Mouse (Mus musculus): ENCODE measurements around the gene Lmod2. TPM values are rescaled to one million over a fixed set of nuclear protein-coding genes. Genes with fewer than 3 reads are reported as not detected.

Gene Lmod2
- total and polyA plus RNA-seq, 2 experiments = 0.37 TPM; not detected in 1

GRCm38 (mm10) chr6:24591525-24592218 is 5.9 kb upstream of the Lmod2 start:
- Histone ChIP-seq H3K36me3 (ENCODE audit: control insufficient read depth, insufficient read depth, low read length) (no peaks in the 10 kb centered on the region), H3K27me3 (ENCODE audit: control insufficient read depth, insufficient read depth, low read length) (no peaks in the 10 kb centered on the region), H3K4me3 (ENCODE audit: insufficient read depth, low read depth, low read length) (no peak overlapping the region), H3K79me2 (ENCODE audit: control insufficient read depth, insufficient read depth, low read length) (no peaks in the 10 kb centered on the region), H3K9ac (ENCODE audit: low read depth, low read length) (no peak overlapping the region), H3K27ac (replicated peaks; ENCODE audit: insufficient read depth, low read depth, low read length) (no peak overlapping the region), H3K4me1 (ENCODE audit: control insufficient read depth, insufficient read depth, low read length) (no peaks in the 10 kb centered on the region; the same call in 1 of the 2 replicates)
- no peak for TF ChIP-seq CTCF (IDR thresholded peaks at IDR 0.05; ENCODE audit: low read depth, low read length)
- no peak for TF ChIP-seq POLR2A (IDR thresholded peaks at IDR 0.05; ENCODE audit: extremely low read depth, insufficient read depth, low read length)
- no peak for DNase-seq (ENCODE audit: extremely low read depth, low read depth, low spot score)
- 59% methylated on average over 10 of the region's 10 CpGs for WGBS

DNA sequence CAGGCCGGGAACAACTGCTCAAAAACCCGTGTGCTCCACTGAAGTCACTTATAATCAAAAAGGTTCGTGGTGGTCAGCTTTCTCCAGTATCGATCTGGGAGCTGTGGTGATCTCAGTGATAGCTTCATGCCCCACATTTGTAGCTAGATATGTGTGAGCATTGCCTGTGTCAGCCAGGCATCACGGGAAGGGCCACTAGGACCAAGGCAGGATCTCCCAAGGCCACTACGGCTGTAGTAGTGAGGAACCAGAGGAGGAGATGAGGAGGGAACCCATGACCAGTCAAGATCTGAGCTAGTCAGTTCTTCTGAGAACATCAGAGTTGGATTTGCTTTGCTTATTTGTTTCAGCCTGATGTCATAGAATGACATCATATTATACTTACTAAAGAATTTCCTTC is 1.6 kb downstream of the Lmod2 start:
- Histone ChIP-seq H3K79me2 (ENCODE audit: control insufficient read depth, insufficient read depth, low read length) (no peaks in the 10 kb centered on the region), H3K27me3 (ENCODE audit: control insufficient read depth, insufficient read depth, low read length) (no peaks in the 10 kb centered on the region), H3K9ac (ENCODE audit: low read depth, low read length) (no peak overlapping the region), H3K4me3 (ENCODE audit: insufficient read depth, low read depth, low read length) (no peak overlapping the region), H3K4me1 (ENCODE audit: control insufficient read depth, insufficient read depth, low read length) (peaks cover 15% of the 10 kb centered on the region; the same call in 1 of the 2 replicates), H3K27ac (replicated peaks; ENCODE audit: insufficient read depth, low read depth, low read length) (no peak overlapping the region), H3K36me3 (ENCODE audit: control insufficient read depth, insufficient read depth, low read length) (no peaks in the 10 kb centered on the region)
- WGBS = 84% methylated on average over 6 of the region's 6 CpGs
- DNase-seq (ENCODE audit: extremely low read depth, low read depth, low spot score) = no peak
- TF ChIP-seq POLR2A (IDR thresholded peaks at IDR 0.05; ENCODE audit: extremely low read depth, insufficient read depth, low read length) = no peak
- no peak for TF ChIP-seq CTCF (IDR thresholded peaks at IDR 0.05; ENCODE audit: low read depth, low read length)

- no peak for TF ChIP-seq POLR2A (IDR thresholded peaks at IDR 0.05; ENCODE audit: extremely low read depth, insufficient read depth, low read length)
- TF ChIP-seq CTCF (IDR thresholded peaks at IDR 0.05; ENCODE audit: low read depth, low read length) = no peak
- peak; percentile 56 for DNase-seq (ENCODE audit: extremely low read depth, low read depth, low spot score)
- no peak overlapping the region for H3K27ac ChIP-seq (replicated peaks; ENCODE audit: insufficient read depth, low read depth, low read length)
- no peaks in the 10 kb centered on the region for H3K27me3 ChIP-seq (ENCODE audit: control insufficient read depth, insufficient read depth, low read length)
- H3K36me3 ChIP-seq (ENCODE audit: control insufficient read depth, insufficient read depth, low read length) = no peaks in the 10 kb centered on the region
- no peak overlapping the region for H3K9ac ChIP-seq (ENCODE audit: low read depth, low read length)
- no peak overlapping the region for H3K4me3 ChIP-seq (ENCODE audit: insufficient read depth, low read depth, low read length)
- no peaks in the 10 kb centered on the region for H3K79me2 ChIP-seq (ENCODE audit: control insufficient read depth, insufficient read depth, low read length)
- WGBS = 71% methylated on average over 5 of the region's 5 CpGs
- peaks cover 15% of the 10 kb centered on the region; the same call in 1 of the 2 replicates for H3K4me1 ChIP-seq (ENCODE audit: control insufficient read depth, insufficient read depth, low read length)
Measured at GRCm38 (mm10) chr6:24599639-24600038, 2.1 kb downstream of the Lmod2 start.

DNA sequence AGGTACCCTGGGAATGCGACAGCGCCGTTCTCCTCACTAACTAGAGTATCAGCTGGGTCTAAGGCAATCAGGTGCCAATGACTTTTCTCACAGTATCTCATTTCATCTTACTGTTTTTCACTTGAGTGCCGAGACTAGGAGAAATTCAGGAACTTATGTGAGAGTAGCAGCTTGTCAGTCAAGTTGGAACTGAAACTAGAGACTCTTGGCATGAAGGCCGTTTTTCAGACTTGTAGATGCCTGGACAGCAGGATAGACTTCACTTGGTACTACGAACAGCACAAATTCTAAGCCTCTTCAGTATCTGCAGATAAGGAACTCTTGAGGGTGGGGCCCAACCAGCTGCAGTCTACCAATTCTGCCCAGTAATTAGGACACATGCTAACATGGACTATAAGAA is 2.6 kb downstream of the Lmod2 start:
- Histone ChIP-seq H3K79me2 (ENCODE audit: control insufficient read depth, insufficient read depth, low read length) (no peaks in the 10 kb centered on the region), H3K9ac (ENCODE audit: low read depth, low read length) (no peak overlapping the region), H3K27ac (replicated peaks; ENCODE audit: insufficient read depth, low read depth, low read length) (no peak overlapping the region), H3K27me3 (ENCODE audit: control insufficient read depth, insufficient read depth, low read length) (no peaks in the 10 kb centered on the region), H3K4me1 (ENCODE audit: control insufficient read depth, insufficient read depth, low read length) (peaks cover 15% of the 10 kb centered on the region; the same call in 1 of the 2 replicates), H3K36me3 (ENCODE audit: control insufficient read depth, insufficient read depth, low read length) (no peaks in the 10 kb centered on the region), H3K4me3 (ENCODE audit: insufficient read depth, low read depth, low read length) (no peak overlapping the region)
- WGBS = 89% methylated on average over 6 of the region's 6 CpGs
- no peak for DNase-seq (ENCODE audit: extremely low read depth, low read depth, low spot score)
- TF ChIP-seq CTCF (IDR thresholded peaks at IDR 0.05; ENCODE audit: low read depth, low read length) (no peak), POLR2A (IDR thresholded peaks at IDR 0.05; ENCODE audit: extremely low read depth, insufficient read depth, low read length) (no peak)

DNA sequence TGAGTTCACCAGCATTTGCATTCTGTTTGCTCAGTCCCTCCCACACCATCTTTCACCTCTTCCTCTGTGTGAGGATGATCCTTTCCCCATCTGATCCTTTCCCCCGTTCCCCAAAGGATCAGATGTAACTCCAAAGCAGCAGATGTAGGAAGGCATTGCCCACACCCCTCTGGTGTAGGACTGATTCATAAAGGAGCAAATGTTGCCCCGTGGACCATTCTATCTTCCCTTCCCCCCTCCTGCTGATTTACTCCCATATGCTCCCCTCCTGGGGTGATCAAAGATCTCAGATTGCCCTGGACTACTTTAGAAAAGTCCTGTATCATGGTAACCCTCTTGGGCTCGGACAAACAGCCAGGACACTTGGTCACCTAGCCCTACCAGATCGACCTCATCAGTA is 3.2 kb downstream of the Lmod2 start:
- no peaks in the 10 kb centered on the region for H3K36me3 ChIP-seq (ENCODE audit: control insufficient read depth, insufficient read depth, low read length)
- WGBS = 86% methylated on average over 4 of the region's 4 CpGs
- DNase-seq (ENCODE audit: extremely low read depth, low read depth, low spot score) = no peak
- no peak overlapping the region for H3K9ac ChIP-seq (ENCODE audit: low read depth, low read length)
- H3K27ac ChIP-seq (replicated peaks; ENCODE audit: insufficient read depth, low read depth, low read length) = no peak overlapping the region
- TF ChIP-seq POLR2A (IDR thresholded peaks at IDR 0.05; ENCODE audit: extremely low read depth, insufficient read depth, low read length) = no peak
- no peak for TF ChIP-seq CTCF (IDR thresholded peaks at IDR 0.05; ENCODE audit: low read depth, low read length)
- H3K4me3 ChIP-seq (ENCODE audit: insufficient read depth, low read depth, low read length) = no peak overlapping the region
- H3K27me3 ChIP-seq (ENCODE audit: control insufficient read depth, insufficient read depth, low read length) = no peaks in the 10 kb centered on the region
- peaks cover 15% of the 10 kb centered on the region; the same call in 1 of the 2 replicates for H3K4me1 ChIP-seq (ENCODE audit: control insufficient read depth, insufficient read depth, low read length)
- H3K79me2 ChIP-seq (ENCODE audit: control insufficient read depth, insufficient read depth, low read length) = no peaks in the 10 kb centered on the region

- peaks cover 15% of the 10 kb centered on the region; the same call in 1 of the 2 replicates for H3K4me1 ChIP-seq (ENCODE audit: control insufficient read depth, insufficient read depth, low read length)
- no peak for TF ChIP-seq POLR2A (IDR thresholded peaks at IDR 0.05; ENCODE audit: extremely low read depth, insufficient read depth, low read length)
- TF ChIP-seq CTCF (IDR thresholded peaks at IDR 0.05; ENCODE audit: low read depth, low read length) = no peak
- no peaks in the 10 kb centered on the region for H3K36me3 ChIP-seq (ENCODE audit: control insufficient read depth, insufficient read depth, low read length)
- H3K4me3 ChIP-seq (ENCODE audit: insufficient read depth, low read depth, low read length) = no peak overlapping the region
- WGBS = 70% methylated on average over 1 of the region's 1 CpGs
- H3K9ac ChIP-seq (ENCODE audit: low read depth, low read length) = no peak overlapping the region
- H3K27me3 ChIP-seq (ENCODE audit: control insufficient read depth, insufficient read depth, low read length) = no peaks in the 10 kb centered on the region
- no peaks in the 10 kb centered on the region for H3K79me2 ChIP-seq (ENCODE audit: control insufficient read depth, insufficient read depth, low read length)
- H3K27ac ChIP-seq (replicated peaks; ENCODE audit: insufficient read depth, low read depth, low read length) = no peak overlapping the region
- no peak for DNase-seq (ENCODE audit: extremely low read depth, low read depth, low spot score)
Measured at GRCm38 (mm10) chr6:24601668-24602067, 4.1 kb downstream of the Lmod2 start.

All from liver, adult 2 months (tissue).